Mouse (Mus musculus): Measurements from ENCODE around the gene Tlx3. TPM values are rescaled to one million over a fixed set of nuclear protein-coding genes. Genes with fewer than 3 reads are reported as not detected.

Gene Tlx3
- polyA plus RNA-seq (2012; rRNA removed; ENCODE audit: low replicate concordance): not detected in 2 replicates

GRCm38 (mm10) chr11:33203383-33204328 is at the start of gene Tlx3:
Gene Tlx3, minus strand, starts transcription at chr11:33203589.

GRCm38 (mm10) chr11:33162998-33163506 is 40.3 kb downstream of the Tlx3 start, which contains the start of gene Npm1:
Gene Npm1, minus strand, starts transcription at chr11:33163206.

Other genes starting within 250 kb of the Tlx3 start
- not detected in 2 replicates for gene Fgf18, start 56.2 kb downstream of the Tlx3 start, polyA plus RNA-seq (2012; rRNA removed; ENCODE audit: low replicate concordance)
- gene Npm1, start 40.4 kb downstream of the Tlx3 start, polyA plus RNA-seq (2012; rRNA removed; ENCODE audit: low replicate concordance): 6.9 and 7.7 TPM in 2 replicates
- not detected in 2 replicates for gene Gm12117, start 73.1 kb upstream of the Tlx3 start, polyA plus RNA-seq (2012; rRNA removed; ENCODE audit: low replicate concordance)